Mouse (Mus musculus) neural tube, embryonic 13.5 days (tissue): Measurements from ENCODE around the gene Ube3b. TPM values are rescaled to one million over a fixed set of nuclear protein-coding genes. Genes with fewer than 3 reads are reported as not detected.

Experiments
- ATAC-seq: fragments of 200-750 bp; cut with Nextera tagmentation; 2 replicates; pipeline ENCODE4 v1.8.0; 2017; ENCODE audit warnings: low read depth, mild to moderate bottlenecking, moderate TSS enrichment, moderate library complexity
- H3K27ac ChIP-seq: fragments of 300-500 bp; sonication (generic); replicated peaks from 2 replicates; pipeline ENCODE4 v1.5.1; 2015; ENCODE audit warnings: moderate library complexity, mild to moderate bottlenecking, inconsistent platforms
- H3K27me3 ChIP-seq: fragments of 300-500 bp; sonication (generic); 2 replicates; pipeline ENCODE4 v1.6.1; 2015; ENCODE audit warnings: mild to moderate bottlenecking, inconsistent platforms
- H3K36me3 ChIP-seq: fragments of 300-500 bp; sonication (generic); 2 replicates; pipeline ENCODE4 v1.6.1; 2015; ENCODE audit warnings: mild to moderate bottlenecking, inconsistent platforms
- H3K4me1 ChIP-seq: fragments of 300-500 bp; sonication (generic); replicated peaks from 2 replicates; pipeline ENCODE4 v1.6.1; 2015; ENCODE audit warnings: inconsistent platforms
- H3K4me2 ChIP-seq: fragments of 300-500 bp; sonication (generic); 2 replicates; pipeline ENCODE4 v1.6.1; 2015; ENCODE audit warnings: inconsistent platforms, mild to moderate bottlenecking, moderate library complexity
- H3K4me3 ChIP-seq: fragments of 300-500 bp; sonication (generic); 2 replicates; pipeline ENCODE4 v1.5.1; 2015; ENCODE audit warnings: mild to moderate bottlenecking, inconsistent platforms
- H3K9ac ChIP-seq: fragments of 300-500 bp; sonication (generic); 2 replicates; pipeline ENCODE4 v1.6.1; 2015; ENCODE audit warnings: moderate library complexity, mild to moderate bottlenecking, inconsistent platforms
- H3K9me3 ChIP-seq: fragments of 300-500 bp; sonication (generic); 2 replicates; pipeline ENCODE4 v1.6.1; 2016; ENCODE audit warnings: inconsistent platforms
- WGBS: fragments of 180-500 bp; shearing (Covaris S2); methylation state at CpG from one replicate; pipeline ENCODE4 v1.1.7; 2015; 5-methylcytosine and 5-hydroxymethylcytosine counted together
- polyA plus RNA-seq: library from polyadenylated mRNA; unstranded; fragments of >200 nt; fragmentation: Nextera tagmentation; extraction: Ambion mirVana; gene quantifications from 2 replicates; pipeline ENCODE4 v1.2.1, GENCODE M21; 2015

Gene Ube3b
- polyA plus RNA-seq, 1 experiment from 2014 or later = 40.3 TPM

- WGBS = 89% methylated on average over 23 of the region's 23 CpGs
- H3K27me3 ChIP-seq = no peaks in the 10 kb centered on the region
Measured at GRCm38 (mm10) chr5:114365043-114365752, 15.2 kb upstream of the Ube3b start.

GRCm38 (mm10) chr5:114368121-114368520 lies 12.3 kb upstream of the Ube3b start:
- no peak overlapping the region for H3K27ac ChIP-seq
- H3K36me3 ChIP-seq = peaks cover 100% of the 10 kb centered on the region
- no peaks in the 10 kb centered on the region for H3K9me3 ChIP-seq
- no peaks in the 10 kb centered on the region for H3K27me3 ChIP-seq
- no peak for ATAC-seq
- no peak overlapping the region for H3K4me3 ChIP-seq
- 88% methylated on average over 14 of the region's 14 CpGs for WGBS
- H3K4me1 ChIP-seq = peaks cover 38% of the 10 kb centered on the region
- no peak overlapping the region for H3K9ac ChIP-seq
- H3K4me2 ChIP-seq = no peak overlapping the region

More at GRCm38 (mm10) chr5:114365043-114365752, 15.2 kb upstream of the Ube3b start:
- Histone ChIP-seq H3K9me3 (no peaks in the 10 kb centered on the region), H3K27ac (no peak overlapping the region), H3K4me3 (no peak overlapping the region), H3K4me1 (peaks cover 11% of the 10 kb centered on the region), H3K36me3 (peaks cover 99% of the 10 kb centered on the region), H3K4me2 (no peak overlapping the region), H3K9ac (no peak overlapping the region)
- ATAC-seq = no peak

GRCm38 (mm10) chr5:114368803-114369496 lies 11.5 kb upstream of the Ube3b start:
- H3K27me3 ChIP-seq = no peaks in the 10 kb centered on the region
- no peak overlapping the region for H3K4me3 ChIP-seq
- peaks cover 47% of the 10 kb centered on the region for H3K4me1 ChIP-seq
- no peak overlapping the region for H3K4me2 ChIP-seq
- H3K27ac ChIP-seq = no peak overlapping the region
- H3K9me3 ChIP-seq = no peaks in the 10 kb centered on the region
- peaks cover 100% of the 10 kb centered on the region for H3K36me3 ChIP-seq
- ATAC-seq = no peak
- 86% methylated on average over 16 of the region's 16 CpGs for WGBS
- H3K9ac ChIP-seq = no peak overlapping the region

GRCm38 (mm10) chr5:114369921-114370320 lies 10.5 kb upstream of the Ube3b start:
- no peaks in the 10 kb centered on the region for H3K27me3 ChIP-seq
- peaks cover 100% of the 10 kb centered on the region for H3K36me3 ChIP-seq
- no peak overlapping the region for H3K4me2 ChIP-seq
- H3K4me1 ChIP-seq = peaks cover 56% of the 10 kb centered on the region
- H3K9me3 ChIP-seq = no peaks in the 10 kb centered on the region
- no peak overlapping the region for H3K4me3 ChIP-seq
- H3K27ac ChIP-seq = 0 out of 2 replicates have a peak overlapping the region, but pooled peaks have one; percentile 20
- H3K9ac ChIP-seq = no peak overlapping the region
- no peak for ATAC-seq
- WGBS = 90% methylated on average over 9 of the region's 9 CpGs

GRCm38 (mm10) chr5:114370371-114370776 lies 10.0 kb upstream of the Ube3b start:
- Histone ChIP-seq H3K27me3 (no peaks in the 10 kb centered on the region), H3K9me3 (no peaks in the 10 kb centered on the region), H3K9ac (no peak overlapping the region), H3K36me3 (peaks cover 99% of the 10 kb centered on the region), H3K27ac (peak overlapping the region; percentile 64), H3K4me3 (no peak overlapping the region), H3K4me2 (no peak overlapping the region), H3K4me1 (peaks cover 57% of the 10 kb centered on the region)
- no peak for ATAC-seq
- WGBS = 69% methylated on average over 9 of the region's 9 CpGs

- peak overlapping the region; percentile 64; the same call in 1 of the 2 replicates for H3K27ac ChIP-seq
- no peak overlapping the region for H3K4me2 ChIP-seq
- ATAC-seq = no peak
- H3K4me3 ChIP-seq = no peak overlapping the region
- H3K36me3 ChIP-seq = peaks cover 97% of the 10 kb centered on the region
- H3K27me3 ChIP-seq = no peaks in the 10 kb centered on the region
- H3K9me3 ChIP-seq = no peaks in the 10 kb centered on the region
- WGBS = 81% methylated on average over 3 of the region's 3 CpGs
- H3K9ac ChIP-seq = no peak overlapping the region
- H3K4me1 ChIP-seq = peaks cover 65% of the 10 kb centered on the region
Measured at GRCm38 (mm10) chr5:114371331-114371730, 9.1 kb upstream of the Ube3b start.

GRCm38 (mm10) chr5:114371731-114372473 lies 8.5 kb upstream of the Ube3b start:
- Histone ChIP-seq H3K27me3 (no peaks in the 10 kb centered on the region), H3K9me3 (no peaks in the 10 kb centered on the region), H3K9ac (no peak overlapping the region), H3K4me2 (no peak overlapping the region), H3K27ac (peak overlapping the region; percentile 64; the same call in 1 of the 2 replicates), H3K4me1 (peaks cover 70% of the 10 kb centered on the region), H3K4me3 (no peak overlapping the region), H3K36me3 (peaks cover 91% of the 10 kb centered on the region)
- 76% methylated on average over 25 of the region's 25 CpGs for WGBS
- ATAC-seq = no peak

GRCm38 (mm10) chr5:114372565-114372964 lies 7.8 kb upstream of the Ube3b start:
- Histone ChIP-seq H3K9me3 (no peaks in the 10 kb centered on the region), H3K27me3 (no peaks in the 10 kb centered on the region), H3K4me2 (no peak overlapping the region), H3K36me3 (peaks cover 85% of the 10 kb centered on the region), H3K27ac (0 out of 2 replicates have a peak overlapping the region, but pooled peaks have one; percentile 18), H3K4me1 (peaks cover 77% of the 10 kb centered on the region), H3K9ac (no peak overlapping the region), H3K4me3 (no peak overlapping the region)
- no peak for ATAC-seq
- 24% methylated on average over 11 of the region's 11 CpGs for WGBS

GRCm38 (mm10) chr5:114373174-114373573 lies 7.2 kb upstream of the Ube3b start:
- no peak overlapping the region for H3K4me2 ChIP-seq
- no peak overlapping the region for H3K4me3 ChIP-seq
- H3K36me3 ChIP-seq = peaks cover 79% of the 10 kb centered on the region
- 77% methylated on average over 11 of the region's 11 CpGs for WGBS
- H3K9me3 ChIP-seq = no peaks in the 10 kb centered on the region
- H3K27me3 ChIP-seq = no peaks in the 10 kb centered on the region
- H3K27ac ChIP-seq = no peak overlapping the region
- no peak overlapping the region for H3K9ac ChIP-seq
- H3K4me1 ChIP-seq = peaks cover 83% of the 10 kb centered on the region
- no peak for ATAC-seq

GRCm38 (mm10) chr5:114373581-114373980 lies 6.8 kb upstream of the Ube3b start:
- ATAC-seq = no peak
- Histone ChIP-seq H3K9me3 (no peaks in the 10 kb centered on the region), H3K36me3 (peaks cover 74% of the 10 kb centered on the region), H3K27ac (0 out of 2 replicates have a peak overlapping the region, but pooled peaks have one; percentile 28), H3K4me3 (no peak overlapping the region), H3K27me3 (no peaks in the 10 kb centered on the region), H3K4me1 (peaks cover 87% of the 10 kb centered on the region), H3K9ac (no peak overlapping the region), H3K4me2 (no peak overlapping the region)
- 90% methylated on average over 9 of the region's 9 CpGs for WGBS

- Histone ChIP-seq H3K9ac (no peak overlapping the region), H3K4me2 (no peak overlapping the region), H3K4me1 (peaks cover 92% of the 10 kb centered on the region), H3K27ac (no peak overlapping the region), H3K27me3 (no peaks in the 10 kb centered on the region), H3K9me3 (no peaks in the 10 kb centered on the region), H3K36me3 (peaks cover 64% of the 10 kb centered on the region), H3K4me3 (no peak overlapping the region)
- ATAC-seq = no peak
- 89% methylated on average over 23 of the region's 23 CpGs for WGBS
Measured at GRCm38 (mm10) chr5:114374409-114375213, 5.8 kb upstream of the Ube3b start.
